Mouse (Mus musculus) forelimb bud, embryonic 11.5 days (tissue): Measurements from ENCODE around the gene Rnf187.
"Not testable (repeated sequence)": the region's sequence is repeated elsewhere in the genome, so short reads cannot be mapped to it uniquely, and the experiment has no call there.

Experiments used
- DNase-seq: peaks from one replicate; pipeline ENCODE4 v3.0.0-alpha.2; 2012; ENCODE audit warnings: low read depth, low spot score

Rnf187 gene

DNA sequence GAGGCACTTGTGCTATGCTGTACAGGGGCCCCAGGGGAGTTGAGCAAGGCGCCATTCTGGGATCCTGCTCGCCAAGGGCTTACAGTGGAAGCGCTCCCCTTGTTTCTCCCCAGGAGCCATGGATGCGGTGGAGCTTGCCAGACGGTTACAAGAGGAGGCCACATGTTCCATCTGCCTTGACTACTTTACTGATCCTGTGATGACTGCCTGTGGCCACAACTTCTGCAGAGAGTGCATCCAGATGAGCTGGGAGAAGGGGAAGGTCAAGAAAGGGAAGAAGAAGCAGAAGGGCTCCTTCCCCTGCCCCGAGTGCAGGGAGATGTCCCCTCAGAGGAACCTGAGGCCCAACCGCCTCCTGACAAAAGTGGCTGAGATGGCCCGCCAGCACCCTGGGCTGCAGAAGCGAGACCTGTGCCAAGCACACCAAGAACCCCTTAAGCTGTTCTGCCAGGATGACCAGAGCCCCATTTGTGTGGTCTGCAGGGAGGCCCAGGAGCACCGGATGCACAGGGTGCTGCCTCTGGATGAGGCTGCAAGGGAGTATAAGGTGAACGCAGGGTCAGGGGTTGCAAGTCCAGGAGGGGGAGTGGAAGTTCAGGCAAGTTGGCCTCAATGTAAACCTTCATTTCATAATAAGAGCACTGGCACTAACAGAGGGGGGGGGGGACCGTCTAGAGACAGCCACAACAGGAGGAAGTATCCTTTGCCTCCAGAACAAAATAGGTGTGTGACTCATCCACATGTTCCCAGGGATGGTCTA, 26.5 kb upstream of the Rnf187 start:
- DNase-seq, result no peak

GRCm38 (mm10) chr11:58964216-58964615, 25.5 kb upstream of the Rnf187 start:
- no peak for DNase-seq

DNA sequence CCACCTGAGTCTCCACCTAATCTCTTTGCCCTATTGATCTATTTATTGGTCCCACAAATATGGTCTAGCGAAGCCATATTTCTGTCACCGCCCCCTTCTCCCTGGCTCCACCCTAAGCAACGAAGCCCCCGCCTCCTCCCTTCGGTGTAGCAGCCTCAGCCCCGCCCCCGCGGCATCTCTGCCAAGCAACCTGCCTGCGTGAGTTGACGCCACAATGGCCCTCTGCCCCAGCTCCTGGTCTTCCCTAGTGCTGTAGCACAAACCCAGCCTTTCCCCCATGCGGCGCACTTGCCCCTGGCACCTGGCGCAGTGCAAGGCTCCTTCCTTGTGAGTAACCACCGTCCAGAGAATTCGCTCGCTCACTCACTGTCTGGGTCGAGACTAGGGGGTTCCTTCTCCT, 24.8 kb upstream of the Rnf187 start:
- DNase-seq, result no peak

DNA sequence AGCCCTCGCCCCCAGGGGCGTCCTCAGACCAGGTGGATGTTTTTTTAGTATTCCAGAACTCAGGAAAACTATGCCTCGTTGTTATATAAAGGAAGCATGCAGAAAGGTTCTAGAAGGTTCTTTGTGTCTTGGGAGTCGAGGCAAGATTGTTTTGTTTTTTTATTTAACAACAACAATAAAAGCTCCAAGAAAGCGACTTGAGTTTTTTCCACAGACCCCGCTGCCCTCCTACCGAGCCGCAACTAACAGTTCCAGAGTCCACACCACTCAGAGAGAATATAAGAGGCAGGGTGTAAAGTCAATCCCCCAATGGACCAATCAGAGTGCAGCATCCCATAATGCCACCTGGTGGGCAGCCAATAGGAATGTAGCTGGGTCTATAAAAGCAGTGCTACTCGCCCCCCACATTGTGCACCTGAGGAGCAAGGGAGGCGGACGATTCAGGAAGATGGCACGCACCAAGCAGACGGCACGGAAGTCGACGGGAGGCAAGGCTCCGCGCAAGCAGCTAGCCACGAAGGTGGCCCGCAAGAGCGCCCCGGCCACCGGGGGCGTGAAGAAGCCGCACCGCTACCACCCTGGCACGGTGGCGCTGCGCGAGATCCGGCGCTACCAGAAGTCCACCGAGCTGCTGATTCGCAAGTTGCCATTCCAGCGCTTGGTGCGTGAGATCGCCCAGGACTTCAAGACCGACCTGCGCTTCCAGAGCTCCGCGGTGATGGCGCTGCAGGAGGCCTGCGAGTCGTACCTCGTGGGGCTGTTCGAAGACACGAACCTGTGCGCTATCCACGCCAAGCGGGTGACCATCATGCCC, 22.9 kb upstream of the Rnf187 start:
- DNase-seq, result no peak

DNA sequence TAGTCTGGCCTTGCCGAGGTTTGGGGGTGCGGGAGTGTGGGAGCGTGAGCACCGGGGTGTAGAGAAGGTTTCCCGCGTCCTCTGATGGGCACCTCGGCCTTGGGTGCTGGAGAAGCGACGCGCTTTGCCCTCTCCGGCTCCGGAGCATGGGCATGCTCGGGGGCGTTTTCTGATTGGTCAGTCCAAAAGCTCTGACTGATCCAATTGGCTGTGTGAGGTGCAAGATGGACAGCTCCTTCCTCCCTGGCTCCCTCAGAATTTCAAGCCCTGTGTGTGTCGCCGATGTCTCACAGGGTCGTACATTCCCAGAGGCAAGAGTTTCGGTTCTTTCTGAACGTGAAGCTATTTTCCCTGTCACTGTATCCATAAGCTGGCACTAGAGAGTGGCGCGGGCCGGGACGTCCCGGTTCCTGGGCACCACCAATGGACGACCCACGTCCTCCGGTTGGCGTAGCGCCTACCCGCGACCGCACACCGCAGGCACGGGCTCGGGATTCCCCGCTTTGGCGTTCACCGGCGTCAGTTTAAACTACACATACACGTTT, 21.3 kb upstream of the Rnf187 start:
- peak; percentile 77 for DNase-seq

DNA sequence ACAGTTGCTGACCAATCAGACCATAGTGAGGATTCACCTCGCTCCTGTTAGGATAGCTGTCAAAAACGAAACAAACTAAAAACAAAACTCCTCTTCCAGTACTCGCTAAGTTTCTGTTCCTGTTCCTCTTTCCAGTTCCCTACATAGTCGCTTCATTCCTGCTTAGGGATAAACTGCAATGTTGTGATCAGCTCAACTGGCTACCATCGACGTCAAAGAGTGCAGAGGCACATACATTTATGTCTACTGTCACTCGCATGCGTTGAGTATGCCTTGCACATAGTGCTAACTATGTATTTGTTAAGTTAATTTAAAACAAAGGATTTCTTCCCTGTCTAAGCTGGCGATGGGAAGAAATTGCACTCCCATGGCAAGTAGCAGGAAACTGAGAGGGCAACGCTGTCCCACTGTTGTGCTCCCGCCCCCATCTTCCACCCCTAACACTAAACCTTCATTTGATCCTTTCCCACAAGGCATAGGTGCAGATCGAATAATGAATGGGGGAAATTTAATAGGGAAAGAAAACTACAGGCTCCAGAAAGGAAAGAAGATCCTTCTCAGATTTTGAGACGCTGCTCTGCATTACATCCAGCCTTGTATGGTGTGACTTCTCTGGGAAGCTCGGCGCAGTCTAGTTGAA, 20.6 kb upstream of the Rnf187 start:
- no peak for DNase-seq

- no peak for DNase-seq
Observed at GRCm38 (mm10) chr11:58958536-58958935, 19.8 kb upstream of the Rnf187 start.

GRCm38 (mm10) chr11:58957226-58957914, 18.7 kb upstream of the Rnf187 start:
- no peak for DNase-seq

DNA sequence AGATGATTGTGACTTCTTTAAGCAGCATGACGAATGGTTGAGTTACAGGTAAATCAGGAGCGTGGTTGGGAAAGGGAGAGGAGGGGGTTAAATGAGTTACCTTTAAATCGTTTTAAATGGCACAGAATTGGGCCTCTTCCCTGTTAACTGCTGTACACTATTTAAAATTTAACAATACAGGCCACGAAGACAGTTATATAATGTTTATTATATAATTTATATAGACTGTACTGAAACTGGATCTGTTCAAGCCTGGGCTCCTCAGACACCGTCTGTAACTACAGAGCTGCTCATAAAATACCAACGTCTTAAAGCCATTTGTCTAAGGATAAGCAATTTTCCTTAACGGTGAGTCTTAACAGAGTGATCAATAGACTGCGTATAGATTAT, 17.1 kb upstream of the Rnf187 start:
- no peak for DNase-seq

- DNase-seq, result peak; percentile 73
Observed at GRCm38 (mm10) chr11:58955143-58955867, 16.6 kb upstream of the Rnf187 start.

DNA sequence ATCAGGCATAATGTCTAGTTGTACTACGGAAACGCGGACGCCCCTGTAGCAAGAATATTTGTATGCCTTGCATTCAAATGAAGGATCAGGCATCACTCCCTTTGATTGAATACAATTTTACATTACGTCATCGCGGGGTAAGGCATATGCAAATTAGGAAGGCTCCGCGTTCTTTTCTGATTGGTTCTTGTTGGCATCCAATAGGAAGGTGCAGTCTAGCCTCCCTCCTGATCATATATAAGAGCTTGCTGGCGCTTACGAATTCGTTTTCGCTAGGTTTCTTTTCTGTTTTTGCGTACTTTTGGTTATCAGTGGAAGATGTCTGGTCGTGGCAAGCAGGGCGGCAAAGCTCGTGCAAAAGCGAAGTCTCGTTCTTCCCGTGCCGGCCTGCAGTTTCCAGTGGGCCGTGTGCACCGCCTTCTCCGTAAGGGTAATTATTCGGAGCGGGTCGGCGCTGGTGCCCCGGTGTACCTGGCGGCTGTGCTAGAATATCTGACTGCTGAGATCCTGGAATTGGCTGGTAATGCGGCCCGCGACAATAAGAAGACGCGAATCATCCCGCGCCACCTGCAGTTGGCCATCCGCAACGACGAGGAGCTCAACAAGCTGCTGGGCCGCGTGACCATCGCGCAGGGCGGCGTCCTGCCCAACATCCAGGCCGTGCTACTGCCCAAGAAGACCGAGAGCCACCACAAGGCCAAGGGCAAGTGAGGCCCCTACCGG, 15.9 kb upstream of the Rnf187 start, which contains the start of the genes Hist3h2a and Trim17:
Hist3h2a (plus strand) TSS at position 266 of the 723 bp plus-strand sequence.
Trim17 (plus strand) TSS at position 266 of the 723 bp plus-strand sequence.
- peak; percentile 94 for DNase-seq

- not testable (repeated sequence) for DNase-seq
Observed at GRCm38 (mm10) chr11:58954170-58954419, 15.4 kb upstream of the Rnf187 start.

DNA sequence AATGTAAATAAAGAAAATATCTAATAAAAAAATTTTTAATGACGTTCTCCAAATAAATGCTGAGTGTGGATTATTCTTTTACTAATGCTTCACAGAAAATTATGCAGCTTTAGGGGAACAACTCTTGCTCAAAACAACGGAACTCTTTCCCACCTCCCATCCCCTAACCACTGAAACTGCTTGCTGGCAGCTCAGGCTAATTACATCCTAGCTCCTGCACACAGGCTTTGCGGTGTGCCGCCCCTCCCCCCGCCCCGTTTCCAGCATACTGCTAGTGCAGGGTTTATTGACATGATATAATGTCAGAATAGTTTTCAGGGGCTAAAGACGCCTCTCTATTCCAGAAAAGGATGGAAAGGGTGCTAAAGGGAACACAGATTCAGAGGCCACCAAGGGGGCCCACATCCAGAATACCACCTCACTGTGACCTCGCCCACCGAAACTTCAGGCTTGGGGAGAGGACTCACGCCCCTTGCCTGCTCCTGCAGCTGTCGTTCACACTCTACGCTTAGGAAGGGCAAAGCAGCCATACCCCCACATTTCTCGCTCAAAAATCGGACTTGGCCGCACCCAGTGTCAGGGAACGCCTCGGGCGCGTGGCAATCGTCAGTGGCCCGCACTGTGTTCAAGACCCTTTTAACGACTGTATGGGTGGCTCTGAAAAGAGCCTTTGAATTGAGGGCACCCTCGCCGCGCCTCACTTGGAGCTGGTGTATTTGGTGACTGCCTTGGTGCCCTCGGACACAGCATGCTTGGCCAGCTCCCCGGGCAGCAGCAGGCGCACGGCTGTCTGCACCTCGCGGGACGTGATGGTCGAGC, 14.8 kb upstream of the Rnf187 start:
- DNase-seq, result peak; percentile 13

- no peak for DNase-seq
Observed at GRCm38 (mm10) chr11:58951210-58951609, 12.5 kb upstream of the Rnf187 start.

DNA sequence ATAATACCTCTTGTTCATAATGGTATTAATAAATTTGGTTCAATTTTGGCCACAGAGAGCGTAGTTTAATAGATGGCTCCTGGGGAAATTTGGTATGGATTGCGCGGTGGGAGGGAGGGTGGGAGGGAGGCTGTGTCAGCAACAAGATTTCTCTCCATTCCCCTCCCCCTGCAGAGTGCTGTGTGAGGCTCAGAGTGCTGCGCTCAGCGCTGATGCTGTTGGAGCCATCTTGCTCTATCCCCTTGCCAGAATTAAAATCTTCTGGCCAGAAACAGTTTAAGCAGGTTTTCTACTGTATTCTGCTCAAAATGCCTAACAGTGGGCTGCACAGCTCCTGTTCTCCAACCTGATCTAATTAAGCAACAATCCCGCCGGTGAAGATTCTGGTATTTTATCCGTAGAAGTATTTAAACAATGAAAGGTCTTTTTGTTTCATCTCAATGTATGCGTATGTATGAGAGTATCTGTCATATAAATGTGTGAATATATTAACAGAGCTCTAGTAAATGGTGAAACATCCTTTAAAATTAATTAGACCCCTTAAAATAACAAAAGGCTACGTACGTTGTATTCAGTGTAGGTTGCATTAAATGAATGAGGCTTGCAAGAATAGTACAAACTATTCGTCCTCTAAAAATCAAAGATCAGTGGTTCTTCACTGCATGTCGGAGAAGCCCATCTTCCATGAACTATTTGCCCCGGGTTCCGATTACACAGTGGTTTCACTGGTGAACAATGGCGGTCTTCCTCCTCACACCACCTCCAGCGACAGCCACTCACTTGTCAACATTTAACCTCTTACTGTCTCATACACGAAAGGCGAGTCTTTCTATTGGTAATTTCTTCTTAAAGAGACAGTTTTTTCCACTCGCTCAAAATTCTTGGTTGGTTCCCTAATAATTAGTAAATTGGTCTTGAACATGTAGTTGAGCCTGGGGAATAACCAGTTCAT, 11.0 kb upstream of the Rnf187 start:
- DNase-seq, result no peak

DNA sequence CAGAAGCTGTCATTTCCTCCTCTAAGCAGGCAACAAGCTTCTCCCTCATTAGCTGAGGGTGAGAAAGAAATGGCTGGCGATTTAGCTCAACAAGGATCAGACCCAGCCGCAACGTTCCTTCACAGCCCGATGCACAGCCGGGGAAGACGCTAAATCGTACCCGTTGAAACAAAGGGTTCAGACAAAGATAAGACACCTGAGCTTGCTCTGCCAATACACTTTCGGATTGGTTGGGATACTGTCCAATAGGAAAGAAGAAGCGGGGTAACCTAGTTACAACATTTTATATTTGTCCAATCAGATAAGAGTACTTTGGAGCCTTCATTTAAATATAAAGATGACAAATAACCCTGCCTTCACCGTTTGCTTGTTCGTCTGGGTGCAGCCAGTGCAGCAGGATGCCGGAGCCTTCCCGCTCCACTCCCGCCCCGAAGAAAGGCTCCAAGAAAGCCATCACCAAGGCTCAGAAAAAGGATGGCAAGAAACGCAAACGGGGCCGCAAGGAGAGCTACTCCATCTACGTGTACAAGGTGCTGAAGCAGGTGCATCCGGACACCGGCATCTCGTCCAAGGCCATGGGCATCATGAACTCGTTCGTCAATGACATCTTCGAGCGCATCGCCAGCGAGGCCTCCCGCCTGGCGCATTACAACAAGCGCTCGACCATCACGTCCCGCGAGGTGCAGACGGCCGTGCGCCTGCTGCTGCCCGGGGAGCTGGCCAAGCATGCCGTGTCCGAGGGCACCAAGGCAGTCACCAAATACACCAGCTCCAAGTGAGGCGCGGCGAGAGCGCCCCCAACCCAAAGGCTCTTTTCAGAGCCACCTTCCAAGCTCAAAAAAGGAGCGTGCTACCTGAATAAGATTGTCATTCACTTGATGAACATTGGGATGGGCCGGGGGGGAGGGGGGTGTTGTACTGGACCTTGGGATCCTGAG, 10.1 kb upstream of the Rnf187 start, which contains the start of gene Hist3h2ba:
Hist3h2ba (plus strand) TSS at position 379 of the 938 bp plus-strand sequence.
- peak; percentile 78 for DNase-seq
